Mouse (Mus musculus) bone marrow macrophage, adult 2 months (primary cell): Measurements from ENCODE around the gene Cfap57.

Experiments
- CTCF ChIP-seq: IDR thresholded peaks from 2 replicates; pipeline ENCODE4 v1.5.1; 2012; ENCODE audit warnings: low read depth, mild to moderate bottlenecking, low read length, moderate library complexity
- POLR2A ChIP-seq: IDR thresholded peaks from 2 replicates; pipeline ENCODE4 v1.6.1; 2012; ENCODE audit warnings: mild to moderate bottlenecking, low read depth, low read length, borderline replicate concordance

DNA sequence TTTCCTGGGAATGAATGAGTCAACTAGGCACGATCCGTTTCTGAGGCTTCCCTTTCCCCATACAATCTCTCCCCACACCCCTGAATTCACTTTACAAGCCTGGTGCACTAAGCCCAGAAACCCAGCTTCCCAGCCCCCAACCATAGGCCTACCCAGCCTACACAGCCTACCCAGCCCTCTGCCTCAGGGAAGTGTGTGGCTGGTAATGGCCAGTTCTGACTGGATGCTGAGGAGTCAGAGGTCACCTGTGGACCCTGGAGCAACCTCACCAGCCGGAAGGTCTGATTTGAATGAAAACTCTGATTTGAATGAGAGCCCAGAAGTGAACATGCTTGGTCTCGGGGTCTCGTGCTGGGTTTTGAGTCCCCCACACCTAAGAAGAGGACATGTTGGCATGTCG, 92.9 kb downstream of the Cfap57 start:
- TF ChIP-seq POLR2A, result no peak
- TF ChIP-seq CTCF, result no peak
